Mouse (Mus musculus) embryo, embryonic 9.5 days (tissue): ENCODE results near the gene Eya2.

Experiments
- DNase-seq: peaks from one replicate; pipeline ENCODE4 v3.0.0-alpha.2; 2017; ENCODE audit errors: extremely low spot score

The Eya2 gene

GRCm38 (mm10) chr2:165818570-165818969 lies 223.7 kb downstream of the Eya2 start:
- no peak for DNase-seq

- DNase-seq = peak; percentile 71
Observed at GRCm38 (mm10) chr2:165818985-165819948, 224.4 kb downstream of the Eya2 start.

GRCm38 (mm10) chr2:165820073-165820472 lies 225.2 kb downstream of the Eya2 start:
- no peak for DNase-seq

- no peak for DNase-seq
Observed at GRCm38 (mm10) chr2:165820504-165821095, 225.8 kb downstream of the Eya2 start.
